Mouse (Mus musculus): ENCODE results near the gene Lrp3. TPM values are rescaled to one million over a fixed set of nuclear protein-coding genes. Genes with fewer than 3 reads are reported as not detected.

Lrp3 gene
- total RNA-seq, 2 experiments from 2014 or later: 6.9 TPM

GRCm38 (mm10) chr7:35189699-35190098, 25.6 kb downstream of the Lrp3 start:
- DNase-seq: no peak

DNA sequence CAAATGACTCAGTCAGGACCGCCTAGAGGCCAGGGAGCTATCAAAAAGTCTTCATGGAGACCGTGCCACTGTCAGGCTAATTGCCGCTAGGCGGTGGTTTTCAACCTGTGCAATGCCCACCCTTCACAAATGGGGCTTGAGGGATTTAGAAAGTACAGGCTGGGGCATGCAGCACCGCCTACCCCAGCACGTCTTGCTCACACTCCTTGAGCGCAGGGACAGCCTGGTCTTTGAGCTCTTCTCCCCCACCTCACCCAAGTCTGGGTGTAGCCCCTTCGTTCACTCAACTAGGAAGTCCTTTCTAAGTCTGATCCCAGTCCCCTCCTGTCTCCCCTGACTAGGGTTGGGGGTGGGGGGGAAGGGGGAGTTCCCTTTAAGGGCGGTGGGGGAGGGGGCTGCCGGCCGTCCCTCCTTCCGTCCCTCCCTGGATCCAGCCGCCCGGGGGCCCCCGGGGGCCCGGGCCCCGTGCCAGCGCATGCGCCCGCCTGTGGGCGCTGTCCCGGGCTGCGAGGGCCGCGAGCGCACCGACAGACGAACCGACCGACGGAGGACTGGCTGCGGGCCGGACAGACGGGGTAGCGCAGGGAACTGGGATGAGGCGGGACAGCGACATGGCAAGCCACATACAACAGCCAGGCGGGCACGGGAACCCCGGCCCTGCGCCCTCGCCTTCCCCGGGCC, 29.3 kb downstream of the Lrp3 start, which contains the start of gene Slc7a10:
TSS of gene Slc7a10 (plus strand) at position 497 of the 681 bp plus-strand sequence.
- no peak for DNase-seq

DNA sequence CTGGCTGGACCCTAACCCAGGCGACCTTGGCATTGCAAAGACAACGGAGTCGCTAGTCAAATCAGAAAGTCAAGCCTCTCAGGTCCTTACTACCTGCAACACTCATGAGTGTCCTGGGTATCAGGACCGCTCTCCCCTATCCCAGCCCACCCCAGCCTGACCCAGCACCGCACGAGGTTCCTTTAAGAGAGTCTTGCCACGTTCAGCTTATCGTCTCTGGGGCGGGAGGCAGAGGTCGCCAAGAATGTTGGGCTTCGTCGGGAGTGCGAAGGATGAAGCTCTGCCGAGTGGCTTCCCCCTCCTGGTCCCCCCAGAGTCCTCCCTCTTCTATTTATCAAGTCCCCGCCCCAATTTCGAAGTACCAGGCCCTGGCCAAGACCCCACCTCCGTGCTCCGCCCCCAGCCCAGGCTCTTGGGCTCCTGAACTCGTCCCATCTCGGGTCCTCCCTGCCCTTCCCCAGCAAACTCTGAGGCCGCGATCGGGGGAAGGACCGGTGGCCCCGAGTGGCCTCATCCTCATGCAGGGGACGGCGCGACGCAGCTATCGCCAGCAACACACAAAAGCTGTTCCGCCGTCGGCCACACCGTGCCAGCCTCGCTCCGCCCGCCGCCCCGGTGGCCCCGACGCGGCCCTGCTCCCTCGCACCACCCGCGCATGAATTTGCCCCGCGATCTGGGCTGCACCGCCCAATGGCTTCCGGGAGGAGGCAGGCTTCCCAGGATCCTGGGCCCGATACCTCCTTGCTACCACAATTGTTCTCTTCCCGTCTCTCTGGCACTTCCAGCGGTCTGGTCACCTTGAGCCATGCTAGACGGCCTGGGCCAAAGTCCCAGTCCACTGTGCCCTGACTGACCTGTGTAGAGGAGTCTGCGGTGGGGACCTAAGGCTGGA, 30.2 kb downstream of the Lrp3 start:
- DNase-seq: peak; percentile 52

DNA sequence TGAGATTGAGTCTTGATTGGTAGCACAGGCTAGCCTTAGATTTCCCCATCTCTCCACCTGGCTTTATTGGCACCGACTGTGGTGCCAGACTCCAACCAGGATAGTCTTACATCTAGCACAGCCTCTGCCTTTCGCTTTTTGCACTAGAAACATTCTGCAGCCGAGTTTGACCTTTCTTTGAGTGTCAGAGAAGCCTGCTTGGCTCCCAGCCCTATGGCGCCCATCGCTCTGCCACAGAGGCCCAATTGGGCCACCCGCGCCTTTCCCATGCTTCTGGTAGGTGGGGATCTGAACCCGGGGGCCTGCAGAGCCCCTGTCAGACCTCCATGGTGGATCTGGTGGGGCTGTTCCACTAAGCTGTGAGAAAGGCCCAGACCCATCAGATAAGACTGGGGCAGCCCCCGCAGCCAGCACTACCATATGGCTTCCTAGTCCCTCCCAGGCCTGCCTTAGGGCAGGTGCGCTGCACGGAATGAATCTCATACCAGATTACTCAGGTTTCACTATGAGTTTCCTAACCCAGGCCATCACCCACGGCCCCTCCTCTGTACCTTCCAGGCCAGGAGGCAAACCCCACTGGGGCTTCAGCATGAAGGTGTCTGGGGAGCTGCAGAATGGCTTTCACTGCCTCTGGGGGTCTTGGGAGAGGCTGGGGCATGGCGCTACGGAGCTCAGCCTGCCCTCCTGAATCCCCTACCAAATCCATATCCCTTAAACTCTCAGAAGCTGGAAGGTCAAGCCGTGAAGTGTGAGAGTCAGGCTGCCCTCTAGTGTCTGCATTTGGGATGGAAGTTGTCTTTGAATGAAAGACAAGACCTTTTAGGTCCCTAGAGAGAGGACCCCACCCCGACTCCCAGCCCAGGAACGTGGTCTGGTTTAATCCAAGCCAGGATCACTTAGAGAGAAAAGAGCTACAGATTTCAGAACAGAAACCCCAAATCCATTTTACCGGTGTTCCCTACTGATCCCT, 38.6 kb downstream of the Lrp3 start:
- peak; percentile 61 for DNase-seq

GRCm38 (mm10) chr7:35175533-35175932, 39.8 kb downstream of the Lrp3 start:
- no peak for DNase-seq

GRCm38 (mm10) chr7:35172519-35172918, 42.8 kb downstream of the Lrp3 start:
- DNase-seq: no peak

DNA sequence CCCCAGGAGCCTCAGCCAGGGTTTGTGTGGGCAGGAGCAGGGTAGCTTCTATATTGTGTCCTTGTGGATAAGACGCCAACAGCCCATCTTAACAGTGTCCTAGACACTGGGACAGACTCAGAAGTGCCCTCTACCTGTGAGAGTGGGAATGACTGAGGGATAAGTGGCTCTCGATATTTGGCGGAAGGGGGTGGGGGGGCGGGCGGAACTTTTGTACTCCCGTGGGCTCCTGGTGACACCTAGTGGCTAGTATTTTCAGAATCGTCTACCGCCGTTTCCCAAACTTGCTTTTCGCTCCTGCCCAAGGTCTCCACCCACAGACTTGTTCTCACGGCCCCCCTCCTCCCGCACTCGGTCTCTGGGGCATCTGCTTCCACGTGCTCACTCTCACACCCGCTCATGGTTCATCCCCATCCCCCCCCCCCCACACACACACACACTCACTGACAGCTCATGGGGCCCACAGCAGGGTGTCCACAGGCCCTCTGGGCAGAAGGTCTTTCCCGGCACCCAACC, 43.4 kb downstream of the Lrp3 start:
- peak; percentile 89 for DNase-seq

DNA sequence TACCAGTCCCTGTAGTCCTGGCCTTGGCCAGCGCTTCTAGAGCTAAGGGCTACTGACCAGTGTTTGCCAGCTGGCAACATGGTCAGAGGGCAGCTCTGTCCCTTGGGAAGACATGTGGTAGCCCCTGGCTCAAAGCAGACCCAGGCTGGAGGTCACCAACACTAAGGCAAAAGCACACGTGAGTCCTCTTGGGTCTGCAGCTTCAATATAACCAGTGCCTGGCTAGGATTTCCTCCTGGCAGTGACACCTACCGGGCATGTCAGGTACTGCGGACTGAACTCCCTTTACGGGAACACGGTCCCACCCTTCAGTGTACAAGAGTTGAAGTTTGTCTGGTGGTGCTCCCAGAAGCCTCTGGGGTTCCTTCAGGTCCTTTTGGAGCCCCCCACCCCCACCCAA, 46.0 kb downstream of the Lrp3 start:
- peak; percentile 94 for DNase-seq

- no peak for DNase-seq
These were observed 47.4 kb downstream of the Lrp3 start for GRCm38 (mm10) chr7:35167925-35168324.

DNA sequence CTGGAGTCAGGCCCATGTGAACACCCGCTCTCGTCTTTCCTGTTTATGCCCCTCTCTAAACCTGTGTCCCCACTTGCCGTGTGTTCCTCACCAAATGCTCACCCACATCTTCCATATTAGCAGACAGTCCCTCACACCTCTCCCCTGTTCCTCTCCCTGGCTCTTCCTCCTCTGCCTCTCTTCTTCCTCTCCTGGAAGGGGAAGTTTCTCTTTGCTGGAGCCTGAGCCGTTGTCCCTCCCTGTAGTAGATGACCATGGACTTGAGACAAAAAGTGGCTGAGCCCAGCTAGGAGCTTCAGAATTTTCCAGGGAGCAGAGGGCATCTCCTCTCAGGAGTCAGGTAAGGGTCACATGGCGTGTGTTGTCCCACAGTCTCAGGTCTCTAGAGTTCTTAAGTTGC, 48.3 kb downstream of the Lrp3 start:
- no peak for DNase-seq

DNA sequence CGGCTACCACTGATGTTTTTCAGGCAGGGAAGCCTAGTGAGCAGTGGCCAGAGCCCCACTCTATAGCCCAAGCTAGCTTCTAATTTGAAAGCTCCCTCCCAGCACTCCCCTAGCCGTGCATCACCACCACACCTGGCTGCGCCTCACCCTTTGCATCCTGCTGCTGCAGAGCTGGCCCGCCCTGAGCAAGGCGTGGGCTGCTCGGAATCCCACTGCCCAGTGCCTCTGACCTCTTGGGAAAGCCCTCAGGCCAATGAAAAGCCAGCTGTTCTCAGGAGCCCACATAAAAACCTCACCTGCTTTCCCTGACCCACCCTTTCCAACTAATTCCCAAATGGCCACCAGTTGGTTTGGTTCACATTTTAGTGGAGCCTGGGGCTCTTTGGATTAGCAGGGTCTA, 51.2 kb downstream of the Lrp3 start:
- DNase-seq: no peak

DNA sequence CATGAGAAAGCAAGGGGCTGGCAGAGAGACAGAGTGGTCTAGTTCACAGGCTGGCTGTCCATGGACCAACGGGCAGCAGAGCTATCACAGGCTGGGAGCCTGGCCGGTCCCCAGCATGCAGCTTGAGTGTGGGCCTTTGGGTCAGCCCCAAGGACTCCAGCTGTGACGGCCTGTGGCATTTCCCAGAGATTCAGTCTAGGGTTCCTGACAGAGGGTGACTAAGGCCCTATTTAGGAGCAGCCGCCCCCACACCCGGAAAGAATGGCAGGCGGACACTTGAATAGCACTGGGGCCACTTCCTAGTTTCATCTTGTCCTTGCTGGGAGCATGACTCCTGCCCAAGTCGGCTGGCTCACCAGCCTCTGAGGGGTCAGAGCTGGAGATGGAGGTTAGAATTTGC, 51.7 kb downstream of the Lrp3 start:
- peak; percentile 33 for DNase-seq

DNA sequence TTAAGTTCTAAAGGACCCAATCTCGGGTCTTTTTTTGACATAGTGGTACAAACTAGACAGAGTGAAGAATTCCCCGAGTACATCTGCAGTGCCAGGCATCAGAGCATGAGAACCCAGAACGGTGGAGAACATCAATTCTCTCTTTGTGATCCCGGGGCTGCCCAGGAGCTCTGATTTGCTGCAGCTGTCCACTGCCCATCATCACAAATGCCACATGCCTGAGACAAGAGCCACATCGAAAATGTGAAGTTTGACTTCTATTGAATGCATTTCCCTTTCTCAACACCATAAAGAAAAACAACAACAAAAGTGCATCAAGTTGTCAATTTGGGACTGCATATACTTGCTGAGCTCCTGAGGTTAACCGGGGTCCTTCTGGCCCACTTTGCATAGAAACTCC, 52.9 kb downstream of the Lrp3 start:
- no peak for DNase-seq

DNA sequence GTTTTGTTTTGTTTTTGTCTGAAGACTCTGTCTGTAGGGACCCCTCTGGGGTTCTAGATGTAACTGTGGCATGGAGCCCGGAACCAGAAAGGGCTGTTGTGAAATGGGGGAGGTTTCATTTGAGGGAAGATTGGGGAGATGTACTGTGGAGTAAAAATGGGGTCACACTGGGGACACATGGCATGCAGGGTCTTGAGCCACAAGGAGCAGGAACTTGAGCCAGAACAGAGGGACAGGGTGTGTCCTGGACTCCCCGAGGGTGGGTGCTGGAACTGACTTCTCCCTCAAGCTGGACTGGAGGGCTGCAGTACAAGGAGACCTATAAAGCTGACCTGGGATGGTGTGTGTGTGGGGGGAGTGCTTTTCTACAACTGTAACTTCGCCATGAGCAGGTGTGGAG, 57.8 kb downstream of the Lrp3 start:
- DNase-seq: no peak

DNA sequence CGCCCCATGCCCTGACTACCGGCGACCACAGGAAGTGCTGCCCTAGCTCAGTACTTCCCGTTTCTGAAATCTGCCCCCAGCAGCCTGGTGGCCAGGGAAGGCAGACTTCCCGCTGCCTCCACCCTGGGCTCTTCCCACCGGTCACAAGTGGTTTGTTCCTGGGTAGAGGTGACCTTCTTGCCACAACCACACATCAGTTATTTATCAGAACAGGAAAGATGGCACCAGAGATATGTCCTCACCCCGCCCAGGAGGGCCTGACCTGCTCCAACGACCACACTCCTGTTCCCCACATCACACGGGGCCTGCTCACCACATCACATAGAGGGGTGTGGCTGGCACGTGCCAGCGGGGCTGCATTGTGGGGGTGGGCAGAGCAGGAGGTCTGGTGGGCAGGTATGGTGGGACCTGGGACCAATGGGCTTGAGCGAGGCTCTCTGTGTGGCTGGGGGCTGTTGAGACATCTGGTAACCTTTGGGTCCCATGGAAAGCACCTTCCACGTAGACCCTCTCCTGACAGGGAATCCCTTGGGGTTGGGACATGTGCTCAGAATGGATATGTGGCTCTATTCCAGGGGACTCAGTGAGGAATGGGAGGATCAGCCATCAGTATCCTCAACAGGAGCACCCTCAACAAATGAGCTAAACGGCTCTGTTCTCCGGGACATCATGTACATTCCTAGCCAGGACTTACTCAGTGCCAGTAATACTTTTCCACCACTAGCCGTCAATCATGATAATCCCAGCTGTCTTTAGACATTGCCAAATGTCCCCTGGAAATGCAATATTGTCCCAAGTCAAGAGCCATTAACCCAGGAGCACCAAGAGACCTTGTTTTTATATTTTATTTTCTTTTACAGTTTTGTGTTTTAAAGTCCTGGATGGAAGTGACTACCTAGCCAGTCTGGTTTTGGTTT, 58.5 kb downstream of the Lrp3 start:
- no peak for DNase-seq

GRCm38 (mm10) chr7:35154449-35154848, 60.8 kb downstream of the Lrp3 start:
- DNase-seq: no peak

DNA sequence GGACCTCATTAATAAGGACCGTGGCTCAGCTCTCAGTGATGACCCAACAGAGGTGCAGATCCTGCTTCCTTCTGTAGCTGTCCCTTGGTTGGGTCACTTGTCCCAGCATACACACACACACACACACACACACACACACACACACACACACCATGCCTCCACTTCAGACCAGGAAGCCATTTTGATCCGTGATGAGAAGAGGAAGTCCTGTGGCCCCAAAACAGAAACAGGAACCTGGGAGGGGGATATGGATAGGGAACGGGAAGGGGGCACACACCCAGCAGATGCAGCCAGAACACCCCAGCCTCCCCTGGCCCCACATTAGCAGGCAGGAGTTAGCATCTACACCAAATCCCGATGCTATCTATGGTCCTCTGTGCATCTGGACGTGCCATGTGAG, 64.4 kb downstream of the Lrp3 start:
- DNase-seq: no peak
